Mouse (Mus musculus) brain, adult 2 months (tissue): ENCODE measurements around the gene Serinc3.
"Not testable (repeated sequence)": the region's sequence is repeated elsewhere in the genome, so short reads cannot be mapped to it uniquely, and the experiment has no call there.

ENCODE experiments used
- DNase-seq: peaks from one replicate; pipeline ENCODE4 v3.0.0; 2011; ENCODE audit warnings: low read depth, low spot score

The Serinc3 gene

DNA sequence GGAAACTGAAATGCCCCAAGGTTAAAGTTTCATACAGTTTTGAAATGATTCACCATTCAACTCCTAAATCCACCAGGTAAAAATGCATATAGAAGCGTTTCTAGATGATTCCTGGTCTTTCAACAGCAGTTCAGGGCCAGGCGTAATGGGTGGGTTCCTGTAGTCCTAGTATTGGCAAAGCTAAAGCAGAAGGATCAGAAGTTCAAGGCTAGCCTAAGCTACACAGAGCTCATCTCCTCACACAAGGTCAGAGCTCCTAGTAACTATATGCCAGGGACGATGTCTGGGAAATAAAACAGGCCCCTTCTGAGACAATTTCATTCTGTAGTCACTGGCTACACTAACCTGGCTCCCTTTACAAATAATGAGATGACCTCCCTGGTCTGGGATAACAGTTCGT lies 13.7 kb downstream of the Serinc3 start:
- DNase-seq = no peak

DNA sequence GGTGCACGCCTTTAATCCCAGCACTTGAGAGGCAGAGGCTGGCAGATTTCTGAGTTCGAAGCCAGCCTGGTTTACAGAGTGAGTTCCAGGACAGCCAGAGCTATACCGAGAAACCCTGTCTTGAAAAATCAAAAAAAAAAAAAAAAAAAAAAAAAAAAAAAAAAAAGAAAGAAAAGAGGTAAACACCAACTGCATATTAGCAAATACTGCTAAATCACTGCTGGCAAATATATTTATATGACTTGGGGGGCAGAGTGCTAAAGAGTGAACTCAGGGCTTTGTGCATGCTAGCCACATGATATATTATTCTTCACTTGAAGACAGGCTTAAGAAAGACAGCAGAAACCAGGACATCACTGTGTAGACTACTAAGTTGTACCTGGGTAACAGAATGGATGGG lies 23.5 kb downstream of the Serinc3 start:
- not testable (repeated sequence) for DNase-seq

DNA sequence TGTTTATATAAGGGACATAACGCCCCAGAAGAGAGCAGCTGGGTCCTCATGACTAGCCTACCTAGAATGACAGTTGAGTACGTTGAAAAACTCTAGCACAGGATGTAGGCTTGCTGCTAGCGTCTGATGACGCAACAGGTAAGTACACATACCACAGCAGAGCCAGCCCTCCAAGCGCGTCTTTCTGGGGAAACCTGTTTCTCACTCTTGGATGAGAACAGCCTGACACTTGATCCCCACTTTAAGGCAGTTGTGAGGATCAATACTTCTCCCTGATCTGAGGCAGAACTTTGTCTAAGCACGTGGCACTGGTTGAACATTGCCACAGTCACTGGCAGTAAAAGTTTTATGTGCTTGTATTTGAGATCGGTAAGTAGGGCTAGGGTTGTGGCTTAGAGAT lies 24.5 kb downstream of the Serinc3 start:
- no peak for DNase-seq

DNA sequence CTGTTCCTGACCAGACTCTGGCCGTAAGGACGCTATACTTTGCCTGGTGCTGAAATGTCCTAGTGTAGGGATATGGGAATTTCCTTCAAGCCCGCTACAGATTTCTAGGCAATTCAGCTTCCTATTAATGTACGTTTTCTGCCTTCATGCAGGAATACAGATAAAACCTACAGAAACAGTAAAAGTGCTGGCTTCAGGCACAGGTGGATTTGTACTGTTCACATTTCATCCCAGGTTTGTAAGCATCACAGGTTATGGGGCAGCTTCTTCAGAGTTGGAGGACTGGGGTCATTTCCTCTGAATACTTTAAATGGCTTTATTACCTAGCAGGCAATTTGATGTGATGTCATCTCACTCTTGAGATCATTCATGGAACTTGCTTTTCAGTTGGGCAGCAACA lies 27.1 kb downstream of the Serinc3 start:
- DNase-seq = no peak

DNA sequence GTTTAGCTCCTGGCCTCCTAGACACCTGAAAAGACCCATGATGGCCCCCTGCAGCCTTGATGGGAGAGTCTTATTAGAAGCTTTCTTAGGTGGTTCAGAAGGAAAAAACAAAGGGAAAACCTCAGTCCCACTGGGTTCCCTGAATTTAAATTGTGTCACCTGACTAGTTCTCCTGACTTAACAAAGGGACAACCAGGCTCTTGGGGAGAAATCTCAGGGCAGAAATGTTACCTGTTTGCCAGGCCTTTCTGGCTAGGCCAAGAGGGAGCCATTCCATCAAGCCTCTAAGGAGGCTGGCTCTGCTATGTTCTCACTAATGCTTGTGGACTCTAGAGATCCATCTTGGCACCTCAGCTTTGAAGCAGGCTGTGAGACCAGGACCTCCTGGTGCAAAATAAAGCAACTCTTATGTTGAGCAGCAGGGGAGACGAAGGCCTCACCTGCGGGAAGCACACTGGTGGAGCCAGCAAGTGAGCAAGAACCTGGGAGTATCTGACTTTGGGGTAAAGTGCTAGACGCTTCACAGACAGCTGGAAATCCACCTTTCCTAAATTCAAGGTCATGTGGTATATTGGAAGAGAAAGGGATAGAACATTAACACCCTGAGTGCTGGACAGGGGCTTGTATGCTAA lies 27.6 kb downstream of the Serinc3 start:
- DNase-seq = no peak

DNA sequence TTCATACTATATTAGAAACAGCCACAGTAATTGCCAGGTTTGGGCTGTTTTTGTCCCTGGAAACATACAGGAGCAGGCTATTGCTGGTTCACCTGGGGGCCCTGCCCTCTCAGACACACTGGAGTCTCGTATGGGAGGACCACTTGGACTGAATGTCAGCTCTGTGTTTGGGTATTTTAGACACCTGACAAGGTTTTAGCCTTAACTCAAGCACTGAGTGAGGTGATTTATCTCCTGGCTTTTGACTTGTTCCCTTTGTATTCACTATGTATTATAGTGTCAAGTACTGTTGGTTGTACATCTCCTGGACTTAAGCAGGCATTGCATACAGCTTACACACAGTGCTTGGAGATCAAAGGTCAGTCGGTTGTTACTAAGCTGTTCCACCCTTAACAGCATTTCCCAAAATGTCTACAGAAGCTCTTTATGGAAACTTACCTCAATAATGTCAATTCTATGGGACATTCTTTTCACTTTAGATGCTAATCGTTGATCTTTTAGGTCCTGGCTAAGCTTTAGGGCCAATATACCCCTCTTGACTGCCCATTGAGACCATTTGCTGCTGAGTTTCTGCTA lies 28.2 kb downstream of the Serinc3 start:
- DNase-seq = no peak

DNA sequence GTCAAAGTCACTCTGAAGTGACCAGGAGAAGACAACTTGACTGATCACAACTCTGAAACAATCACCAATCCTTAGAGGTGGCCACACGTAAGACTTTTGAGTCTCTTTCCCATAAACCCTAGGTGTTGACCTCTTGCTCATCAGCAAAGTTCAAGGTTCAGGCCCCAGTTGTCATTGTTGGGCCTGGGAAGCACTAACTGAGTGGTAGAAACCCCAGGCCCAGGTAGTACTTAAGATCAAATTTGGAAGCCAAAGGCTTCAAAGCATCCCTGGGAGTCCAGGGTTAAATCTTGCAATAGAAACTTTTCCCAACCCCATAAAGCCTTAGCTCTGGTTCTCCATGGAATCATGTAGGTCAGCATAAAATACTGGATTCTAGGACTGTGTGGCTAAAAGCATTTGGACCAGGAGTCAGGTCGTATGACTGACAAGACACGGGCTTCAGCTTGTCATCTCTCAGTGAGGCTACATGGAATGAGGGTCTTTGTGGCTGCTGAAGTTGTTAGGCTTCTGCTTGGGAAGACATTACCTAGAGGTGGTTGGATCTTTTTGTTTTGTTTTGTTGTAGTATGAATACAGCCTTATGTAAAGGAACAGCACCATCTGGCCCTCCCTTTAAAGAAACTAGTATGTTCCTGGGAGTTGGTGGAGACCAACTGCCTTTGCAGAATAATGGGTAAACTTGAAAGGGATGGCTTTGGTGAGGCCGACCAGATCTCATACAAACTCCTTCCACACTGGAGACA lies 28.9 kb downstream of the Serinc3 start:
- DNase-seq = peak; percentile 52

DNA sequence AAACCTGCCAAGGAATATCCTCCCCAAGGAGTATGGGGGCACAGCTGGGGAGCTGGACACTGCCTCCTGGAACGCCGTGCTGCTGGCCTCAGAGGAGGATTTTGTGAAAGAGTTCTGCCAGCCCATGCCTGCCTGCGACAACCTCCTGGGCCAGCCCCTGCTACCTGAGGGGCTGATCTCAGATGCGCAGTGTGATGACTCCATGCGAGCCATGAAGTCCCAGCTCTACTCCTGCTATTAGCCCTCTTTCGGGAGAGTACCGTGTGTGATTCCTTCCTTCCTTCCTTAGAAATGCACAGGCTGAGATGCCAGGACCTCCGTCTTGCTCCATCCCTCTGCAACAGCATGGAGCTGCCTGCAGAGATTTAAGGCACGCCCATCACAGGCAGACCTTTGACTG lies 29.5 kb downstream of the Serinc3 start:
- no peak for DNase-seq

DNA sequence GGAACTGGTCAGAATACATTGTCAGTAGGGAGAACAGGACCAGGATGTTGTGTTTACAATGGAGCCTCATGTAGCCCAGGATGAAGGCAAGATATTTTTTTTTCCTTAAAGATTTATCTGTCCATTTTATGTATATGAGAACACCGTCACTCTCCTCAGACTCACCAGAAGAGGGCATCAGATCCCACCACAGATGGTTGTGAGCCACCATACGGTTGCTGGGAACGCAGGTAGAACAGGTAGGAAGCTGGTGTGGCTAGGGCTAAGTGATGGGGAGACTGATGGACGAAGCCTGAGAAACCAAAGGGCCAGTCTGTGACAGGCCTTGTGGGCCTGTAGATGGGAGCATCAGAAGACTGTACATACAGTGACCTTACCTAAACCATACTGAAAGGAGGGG lies 30.9 kb downstream of the Serinc3 start:
- no peak for DNase-seq

DNA sequence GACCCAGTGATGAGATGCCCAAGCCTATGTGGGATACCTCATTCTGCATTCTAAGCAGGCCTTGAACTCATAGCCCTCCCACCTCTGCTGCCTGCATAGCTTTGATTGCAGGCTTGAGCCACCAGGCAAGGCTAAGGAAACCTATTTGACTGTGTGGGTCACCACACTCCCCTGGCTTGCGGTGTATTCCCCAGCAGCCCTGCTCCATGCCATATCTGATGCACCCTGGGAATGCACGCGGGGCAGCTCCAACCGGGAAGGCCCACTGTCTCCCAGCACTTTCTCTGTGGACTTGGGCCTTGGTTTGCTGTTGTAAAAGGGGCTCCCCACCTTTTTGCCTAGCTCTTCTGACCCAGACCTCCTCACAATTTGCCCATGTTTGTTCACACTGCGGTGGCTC lies 31.7 kb downstream of the Serinc3 start:
- DNase-seq = no peak

DNA sequence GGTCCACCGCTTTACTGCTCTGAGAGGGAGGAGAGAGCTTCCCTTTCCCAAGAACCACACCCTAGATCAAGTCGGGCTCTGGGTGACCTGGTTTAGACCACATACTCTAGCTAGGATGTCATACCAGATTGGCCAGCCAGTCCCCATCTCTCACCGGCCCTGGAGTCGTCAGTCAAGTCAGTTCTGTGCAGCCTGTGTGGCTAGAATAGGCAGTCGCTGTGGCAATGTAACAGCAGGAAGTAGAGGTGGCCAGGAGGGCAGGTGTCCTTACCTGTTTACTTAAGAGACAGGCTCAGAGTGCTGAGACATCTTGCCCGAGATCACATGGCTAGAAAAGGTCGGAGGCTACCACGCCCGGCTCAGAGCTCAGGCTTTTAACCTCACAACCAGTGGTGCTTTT lies 33.8 kb downstream of the Serinc3 start:
- DNase-seq = no peak

DNA sequence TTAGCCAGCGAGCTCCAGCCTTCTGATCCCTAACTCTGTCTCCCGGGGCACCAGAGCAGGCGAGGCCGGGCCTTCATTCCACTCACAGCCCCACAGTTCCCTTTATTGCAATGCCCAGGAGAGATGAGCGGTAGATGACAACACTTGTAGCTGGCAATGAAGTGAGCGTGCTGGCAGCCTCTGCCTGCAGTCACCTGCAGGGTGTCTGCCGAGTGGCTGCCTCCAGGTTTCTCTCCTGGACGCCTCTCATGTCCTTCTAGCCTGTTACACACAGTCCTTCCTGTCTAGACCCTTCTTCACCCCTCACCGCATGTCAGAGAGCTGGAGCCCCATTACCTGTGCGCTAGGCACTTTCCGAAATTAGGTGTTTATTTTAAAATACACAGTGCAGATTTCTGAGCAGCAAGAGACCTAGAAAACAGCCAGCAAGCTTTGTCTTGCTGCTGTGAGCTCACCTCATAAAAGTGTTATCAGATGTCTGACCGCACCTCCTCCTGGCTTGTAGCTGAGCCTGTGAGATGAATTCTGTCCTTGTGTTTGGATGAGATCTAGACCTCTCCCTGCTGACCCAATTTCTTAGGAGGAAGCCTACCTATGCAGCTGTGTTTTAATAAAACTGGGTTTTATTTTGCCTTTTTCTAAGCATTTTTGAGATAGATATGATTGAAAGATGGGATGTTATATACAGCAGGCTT lies 35.5 kb downstream of the Serinc3 start:
- peak; percentile 74 for DNase-seq

DNA sequence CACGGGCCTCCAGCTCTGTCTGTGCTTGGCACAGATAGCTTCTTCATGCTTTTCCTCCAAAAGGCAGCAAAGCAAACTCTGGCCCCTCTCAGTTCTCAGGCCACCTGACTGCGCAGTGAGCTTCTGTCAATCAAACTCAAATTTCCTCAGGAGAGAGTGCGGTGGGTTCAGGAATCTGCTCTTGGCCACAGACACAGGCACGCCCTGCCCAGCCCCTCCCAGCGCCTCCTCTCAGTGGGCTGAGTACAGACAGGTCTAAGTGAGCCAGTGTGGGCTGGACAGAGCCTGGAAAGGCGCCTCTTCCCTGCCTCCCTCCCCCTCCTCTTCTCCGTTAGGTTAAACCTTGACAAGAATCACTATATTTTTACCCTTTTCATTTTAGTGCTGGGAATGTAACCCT lies 36.9 kb downstream of the Serinc3 start:
- no peak for DNase-seq

DNA sequence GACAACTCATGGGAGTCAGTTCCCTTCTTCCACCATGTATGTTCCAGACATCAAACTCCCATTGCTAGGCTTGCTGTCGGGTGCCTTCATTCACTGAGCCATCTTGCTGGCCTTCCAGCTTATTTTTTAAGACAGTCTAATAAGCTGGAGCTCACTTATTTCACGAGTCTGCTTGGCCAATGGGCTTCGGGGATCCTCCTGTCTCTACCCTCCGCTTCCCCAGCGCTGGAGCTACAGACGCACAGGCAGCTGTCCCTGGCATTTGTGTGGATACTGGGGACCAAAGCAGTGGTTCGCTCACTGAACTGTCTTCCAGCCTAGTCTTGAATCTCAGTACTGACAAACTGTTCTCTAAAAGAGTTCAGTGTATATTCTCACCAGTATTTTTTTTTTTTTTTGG lies 38.8 kb downstream of the Serinc3 start:
- DNase-seq = no peak

DNA sequence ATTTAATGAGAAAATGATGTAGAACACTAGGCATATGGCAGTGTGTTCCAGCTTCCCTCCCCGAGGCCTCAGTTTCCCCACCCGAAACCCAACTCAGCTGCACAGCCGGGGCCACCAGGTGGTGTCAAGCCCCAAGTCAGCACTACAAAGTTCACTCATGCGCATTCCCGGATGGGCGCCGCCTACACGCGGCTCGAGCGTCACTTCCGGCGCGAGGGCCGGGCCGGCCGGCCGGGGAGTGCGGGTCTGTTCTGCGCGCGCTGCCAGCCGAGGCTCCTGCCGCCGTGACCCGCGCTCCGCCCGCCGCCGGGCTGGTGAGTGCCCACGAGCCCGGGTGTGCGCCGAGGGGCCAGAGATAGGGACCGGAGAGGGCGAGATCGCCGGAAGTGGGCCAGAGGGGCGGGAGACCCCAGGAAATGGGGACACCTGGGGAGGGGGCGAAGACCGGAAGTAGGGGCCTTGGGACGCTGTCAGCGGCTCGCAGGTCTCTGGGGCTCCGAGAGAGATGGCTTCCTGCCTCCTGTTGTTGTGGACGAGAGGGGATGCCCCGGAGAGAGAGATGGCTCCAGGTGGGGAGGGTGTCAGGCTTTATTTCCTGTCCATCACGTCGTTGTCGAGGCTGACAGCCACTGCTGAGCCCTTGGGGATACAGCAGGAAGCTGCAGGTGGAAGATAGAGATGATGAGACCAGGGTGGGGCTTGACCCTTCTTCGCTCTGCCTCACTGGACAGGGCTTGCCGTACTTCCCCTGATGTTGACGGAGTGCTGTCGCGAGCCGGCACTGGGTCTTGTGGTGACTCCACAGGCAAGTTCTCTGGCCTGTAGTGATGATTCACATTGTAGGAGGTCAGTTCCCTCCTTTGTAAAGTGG lies 42.6 kb downstream of the Serinc3 start, which contains the start of gene Ttpal:
Gene Ttpal, plus strand, starts transcription at position 214 of the 871 bp plus-strand sequence.
- peak; percentile 94 for DNase-seq

DNA sequence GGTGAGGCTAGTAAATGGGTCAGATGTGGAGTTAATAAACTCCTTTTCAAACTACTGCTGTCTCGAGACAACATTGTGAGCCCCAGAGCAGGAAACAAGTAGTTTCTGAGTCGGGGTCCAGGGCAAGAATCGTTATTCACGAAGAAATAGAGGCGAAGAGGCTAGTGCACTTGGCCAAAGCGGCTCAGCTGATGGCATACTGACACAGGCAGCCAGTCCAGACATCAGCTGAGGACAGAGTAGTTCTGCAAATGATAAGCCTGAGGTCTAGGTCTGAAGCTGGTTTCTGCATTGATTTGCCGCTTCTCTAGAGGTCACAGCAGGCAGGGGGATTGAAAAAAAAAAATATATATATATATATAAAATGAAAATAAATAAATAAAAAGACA lies 43.2 kb downstream of the Serinc3 start:
- no peak for DNase-seq

DNA sequence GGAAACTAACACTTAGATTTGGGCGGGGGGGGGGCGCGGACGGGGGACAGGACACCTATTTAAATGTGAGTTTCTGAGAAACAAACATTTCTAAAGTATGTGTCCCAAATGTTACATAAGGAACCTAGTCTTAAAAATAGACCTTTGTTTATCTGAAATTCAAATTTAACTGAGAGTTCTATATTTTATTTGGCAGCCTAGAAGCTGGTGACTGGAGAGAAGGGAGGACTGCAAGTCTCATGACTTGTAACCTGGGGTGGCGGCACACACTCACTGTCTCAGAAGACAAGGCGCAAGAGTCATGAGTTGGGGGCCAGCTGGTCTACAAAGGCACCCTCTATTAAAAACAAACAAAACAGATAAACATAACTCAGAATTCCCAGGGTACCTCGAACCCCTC lies 43.9 kb downstream of the Serinc3 start:
- DNase-seq = peak; percentile 51

DNA sequence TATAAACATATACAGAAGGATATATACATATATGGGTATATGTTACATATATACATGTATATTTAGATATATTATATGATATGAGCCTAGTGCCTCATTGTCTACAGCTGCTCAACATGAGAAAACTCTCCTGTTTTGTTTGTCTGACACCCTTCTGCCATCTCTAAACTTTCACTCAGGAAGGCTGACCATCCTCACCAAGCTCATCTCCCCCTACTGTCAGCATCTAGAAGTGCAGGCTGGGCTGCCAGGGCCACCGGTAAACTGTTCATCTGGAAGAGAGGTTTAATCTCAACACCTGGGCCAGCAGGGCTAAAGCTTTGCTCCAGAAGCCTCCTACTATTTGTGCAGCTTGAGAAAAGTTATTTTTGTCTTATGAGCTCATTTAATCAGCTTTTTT lies 45.7 kb downstream of the Serinc3 start:
- DNase-seq = peak; percentile 75

DNA sequence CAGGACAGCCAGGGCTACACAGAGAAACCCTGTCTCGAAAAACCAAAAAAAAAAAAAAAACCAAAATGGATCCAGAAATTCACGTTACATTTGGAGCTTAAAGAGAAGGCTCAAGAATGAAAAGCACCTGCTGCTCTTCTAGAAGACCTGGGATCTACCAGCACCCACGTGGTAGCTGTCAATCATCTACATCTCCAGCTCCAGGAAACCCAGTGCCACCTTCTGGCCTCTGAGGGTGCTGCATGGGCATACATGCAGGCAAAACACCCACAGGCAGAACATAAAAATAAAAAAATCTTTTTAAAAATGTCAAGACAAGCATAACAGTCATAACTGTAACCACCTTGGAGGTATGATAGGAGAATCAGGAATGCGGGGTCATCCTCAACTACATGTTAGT lies 47.3 kb downstream of the Serinc3 start:
- peak; percentile 75 for DNase-seq

DNA sequence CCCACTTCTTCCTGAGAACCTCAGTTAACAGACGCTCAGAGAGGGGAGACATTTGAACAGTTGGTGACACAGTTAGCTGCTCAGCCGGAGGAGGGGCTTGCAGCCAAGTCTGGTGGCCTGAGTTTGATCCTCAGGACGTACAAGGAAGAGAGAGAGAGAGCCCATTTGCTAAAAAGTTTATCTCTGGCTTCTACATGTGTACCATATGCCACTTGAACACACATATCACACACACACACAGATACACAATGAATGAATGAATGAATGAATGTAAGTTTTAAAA lies 48.1 kb downstream of the Serinc3 start:
- no peak for DNase-seq

DNA sequence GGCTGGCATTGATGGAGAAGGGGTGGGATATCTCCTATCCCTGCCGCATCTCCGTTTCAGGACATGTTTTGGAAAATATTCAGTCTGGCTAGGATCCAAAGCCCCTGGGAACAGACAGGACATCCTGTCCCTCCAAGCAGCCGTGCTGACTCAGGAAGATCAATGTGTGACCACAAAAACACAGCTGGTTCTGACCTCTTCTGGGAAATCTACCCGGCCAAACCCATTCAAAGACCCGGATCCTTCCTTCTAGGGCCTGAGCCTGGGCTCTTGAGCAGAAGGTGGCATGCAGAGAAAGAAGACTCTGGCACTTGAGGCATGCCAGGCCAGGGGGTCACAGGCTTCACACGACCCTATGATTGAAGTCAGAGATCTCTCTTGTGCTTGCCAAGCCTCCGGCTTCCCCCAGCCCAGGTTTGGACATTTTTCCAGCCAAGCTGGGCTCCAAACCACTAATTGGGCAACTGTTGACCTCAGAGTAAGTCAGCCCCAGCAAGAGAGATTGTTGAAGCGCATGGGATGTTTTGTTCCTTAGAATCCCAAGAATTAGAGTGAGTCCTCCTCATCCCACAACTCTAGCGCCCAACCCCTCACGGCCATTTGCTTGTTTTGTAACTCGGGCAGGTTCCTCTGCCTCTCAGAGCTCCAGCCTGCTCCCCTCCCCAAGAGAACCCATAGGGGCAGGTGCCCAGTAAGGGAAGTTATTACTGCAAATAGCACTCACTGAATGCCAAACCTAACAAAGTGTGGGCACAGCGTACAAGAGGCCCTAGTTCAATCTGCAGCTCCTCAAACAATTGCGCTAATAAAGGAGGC lies 48.7 kb downstream of the Serinc3 start:
- DNase-seq = no peak
